Mouse (Mus musculus): Measurements from ENCODE around the gene Rab20.

- TF ChIP-seq USF1 (IDR thresholded peaks at IDR 0.05; ENCODE audit: low read depth): no peak
- TF ChIP-seq CTCF (IDR thresholded peaks at IDR 0.05; ENCODE audit: control insufficient read depth, insufficient read depth, insufficient read length): no peak
- TF ChIP-seq MAX (IDR thresholded peaks at IDR 0.05): no peak
- no peak for TF ChIP-seq MYOG (IDR thresholded peaks at IDR 0.05; ENCODE audit: control insufficient read depth, extremely low read depth, insufficient read length)
- no peak for TF ChIP-seq CEBPB (IDR thresholded peaks at IDR 0.05; ENCODE audit: low read depth)
- TF ChIP-seq MYOD1 (IDR thresholded peaks at IDR 0.05; ENCODE audit: control insufficient read depth, insufficient read length, low read depth): no peak
- TF ChIP-seq FOSL1 (IDR thresholded peaks at IDR 0.05; ENCODE audit: insufficient read depth, low read length, poor library complexity, severe bottlenecking): no peak
Measured at GRCm38 (mm10) chr8:11423091-11423490, 55.4 kb downstream of the Rab20 start.
